In the genomic region with DNA sequence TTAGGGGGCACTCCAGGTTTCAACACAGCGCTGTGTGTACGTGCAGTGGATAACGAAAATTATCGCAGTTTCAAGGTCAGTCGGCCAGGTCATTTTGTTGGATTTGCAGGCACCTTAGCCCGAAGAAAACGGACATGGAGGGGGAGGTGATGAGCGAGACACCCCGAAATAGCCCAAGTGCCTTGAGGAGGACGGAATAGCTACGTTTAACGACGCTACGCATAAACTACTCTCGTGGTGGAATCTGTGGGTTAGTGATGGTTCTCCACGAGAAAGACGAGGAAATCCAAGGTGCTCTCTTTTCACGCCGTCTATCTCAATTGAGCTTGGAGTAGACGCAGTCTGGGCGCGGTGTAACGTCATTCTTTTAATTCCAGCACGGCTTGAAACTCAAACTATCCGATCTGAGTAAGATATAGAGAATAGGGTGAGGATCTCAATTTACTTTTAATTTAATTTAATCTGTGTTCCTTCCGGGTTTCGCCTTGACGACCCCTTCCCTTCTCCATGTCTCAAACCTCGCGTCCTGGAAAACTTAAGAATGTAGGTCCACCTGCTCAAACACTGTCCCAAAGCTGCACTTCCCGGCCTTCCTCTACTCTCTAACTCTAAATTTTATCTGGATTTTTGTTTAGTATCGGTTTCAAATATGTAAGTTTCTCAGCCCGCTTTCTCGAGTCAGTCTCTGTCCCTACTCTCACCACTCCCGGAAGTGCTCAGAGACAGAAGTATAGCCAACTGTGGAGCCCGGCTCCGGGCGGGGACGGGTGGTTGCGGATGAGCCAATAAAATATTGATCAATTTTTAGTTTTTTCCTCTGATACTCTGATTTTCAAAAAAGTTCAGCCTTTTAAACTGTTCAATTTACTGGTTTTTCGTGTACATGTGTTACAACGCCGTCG, we compare ENCODE assay signal across 8 mouse cellular contexts. TPM values are rescaled to one million over a fixed set of nuclear protein-coding genes. Genes with fewer than 3 reads are reported as not detected.
DNase-seq lines count a peak whose midpoint lies in the region; ATAC-seq and TF ChIP-seq lines count a peak whose summit lies in the region.

No protein-coding gene starts in this region.

- ATAC-seq in heart, embryonic 12.5 days (ENCODE audit: insufficient number of reproducible peaks, low FRiP score), result peak; percentile 51; the same call in 1 of the 2 replicates
- peak; percentile 61; the same call in 1 of the 2 replicates for ATAC-seq in heart, postnatal 0 days (ENCODE audit: insufficient read depth, low read depth)
- ATAC-seq in liver, embryonic 14.5 days (ENCODE audit: insufficient read depth), result peak; percentile 68

- H3K27me3 ChIP-seq in heart, embryonic 12.5 days (replicated peaks), result peaks cover 4% of the 10 kb centered on the region; the same call in 1 of the 2 replicates
- peaks cover 11% of the 10 kb centered on the region for H3K27me3 ChIP-seq in heart, postnatal 0 days (ENCODE audit: control insufficient read depth, insufficient read depth, low read length)
- no peaks in the 10 kb centered on the region; the same call in 1 of the 2 replicates for H3K27me3 ChIP-seq in liver, embryonic 14.5 days (ENCODE audit: control insufficient read depth, insufficient read depth, low read length)
- H3K27me3 ChIP-seq in splenic B cell, adult 2 months (ENCODE audit: control insufficient read depth, insufficient read depth, low read length, poor library complexity, severe bottlenecking), result no peaks in the 10 kb centered on the region

- WGBS in heart, embryonic 12.5 days, result under 1% methylated on average over 44 of the region's 44 CpGs
- under 1% methylated on average over 44 of the region's 44 CpGs for WGBS in heart, postnatal 0 days
- WGBS in liver, embryonic 14.5 days (ENCODE audit: insufficient replicate concordance), result under 1% methylated on average over 44 of the region's 44 CpGs

- no peaks in the 10 kb centered on the region for H3K4me1 ChIP-seq in heart, embryonic 12.5 days (replicated peaks)
- H3K4me1 ChIP-seq in brown adipose tissue, adult 24 weeks (ENCODE audit: control insufficient read depth, insufficient read depth, insufficient read length, low read length), result no peaks in the 10 kb centered on the region
- H3K4me1 ChIP-seq in heart, postnatal 0 days (ENCODE audit: control insufficient read depth, insufficient read depth), result 0 out of 2 replicates have a peak, but pooled peaks cover 2% of the 10 kb centered on the region
- peaks cover 2 to 16% of the 10 kb centered on the region in 2 experiments for H3K4me1 ChIP-seq in liver, embryonic 14.5 days (replicated peaks; ENCODE audit: control insufficient read depth in 2 of 2, insufficient read depth in 2 of 2, low read length in 1 of 2)

- no peaks in the 10 kb centered on the region for H3K36me3 ChIP-seq in heart, embryonic 12.5 days
- H3K36me3 ChIP-seq in heart, postnatal 0 days (replicated peaks; ENCODE audit: control insufficient read depth, insufficient read depth, low read length), result no peaks in the 10 kb centered on the region
- H3K36me3 ChIP-seq in liver, embryonic 14.5 days (replicated peaks; ENCODE audit: control insufficient read depth, insufficient read depth, low read depth), result no peaks in the 10 kb centered on the region
- H3K36me3 ChIP-seq in splenic B cell, adult 2 months (ENCODE audit: control insufficient read depth, insufficient read depth, low read length, poor library complexity, severe bottlenecking), result no peaks in the 10 kb centered on the region

- no peak for TF ChIP-seq CTCF in heart, postnatal 0 days (IDR thresholded peaks at IDR 0.05; ENCODE audit: low read depth)
- no peak for TF ChIP-seq CTCF in liver, embryonic 14.5 days (IDR thresholded peaks at IDR 0.05; ENCODE audit: low read depth)

- H3K9me3 ChIP-seq in heart, embryonic 12.5 days (replicated peaks), result no peaks in the 10 kb centered on the region
- H3K9me3 ChIP-seq in heart, postnatal 0 days (replicated peaks; ENCODE audit: control insufficient read depth, low read length), result no peaks in the 10 kb centered on the region
- no peaks in the 10 kb centered on the region for H3K9me3 ChIP-seq in liver, embryonic 14.5 days (ENCODE audit: control insufficient read depth, low read length)

- intact Hi-C loops in heart, postnatal 10 days (cut with DNase I), result loop anchor here (5.0 to 10.0 kb wide), 3 partner anchors 165 to 1417 kb away; no protein-coding TSS in a partner anchor

- no peak for TF ChIP-seq EP300 in heart, postnatal 0 days (IDR thresholded peaks at IDR 0.05; ENCODE audit: low read depth)
- TF ChIP-seq EP300 in liver, embryonic 14.5 days (IDR thresholded peaks at IDR 0.05; ENCODE audit: low read depth), result no peak

- H3K9ac ChIP-seq in heart, embryonic 12.5 days, result peak overlapping the region; percentile 60
- peak overlapping the region; percentile 52 for H3K9ac ChIP-seq in heart, postnatal 0 days (replicated peaks; ENCODE audit: low read depth, low read length)
- peak overlapping the region; percentile 87 for H3K9ac ChIP-seq in liver, embryonic 14.5 days (replicated peaks)

- no peak overlapping the region for H3K27ac ChIP-seq in heart, embryonic 12.5 days (ENCODE audit: poor library complexity, severe bottlenecking)
- H3K27ac ChIP-seq in brown adipose tissue, adult 24 weeks (replicated peaks; ENCODE audit: low read depth, low read length), result no peak overlapping the region
- no peak overlapping the region for H3K27ac ChIP-seq in heart, postnatal 0 days (ENCODE audit: low read depth)
- peak overlapping the region; percentile 78 for H3K27ac ChIP-seq in liver, embryonic 14.5 days

- peak overlapping the region; percentile 61 for H3K4me3 ChIP-seq in heart, embryonic 12.5 days
- peak overlapping the region; percentile 53 for H3K4me3 ChIP-seq in brown adipose tissue, adult 24 weeks (ENCODE audit: insufficient read depth, low read depth, low read length)
- peak overlapping the region; percentile 62 for H3K4me3 ChIP-seq in heart, postnatal 0 days (ENCODE audit: low read depth, low read length)
- peak overlapping the region; percentile 57 to 92 for H3K4me3 ChIP-seq in liver, embryonic 14.5 days (ENCODE audit: insufficient read depth in 1 of 2, low read depth in 2 of 2, low read length in 2 of 2)

- H3K4me2 ChIP-seq in heart, embryonic 12.5 days, result peak overlapping the region; percentile 79
- H3K4me2 ChIP-seq in heart, postnatal 0 days (ENCODE audit: low read depth, low read length), result peak overlapping the region; percentile 93
- peak overlapping the region; percentile 94 for H3K4me2 ChIP-seq in liver, embryonic 14.5 days (ENCODE audit: low read depth)

- DNase-seq in heart, postnatal 10 days, result no peak
- DNase-seq in heart, postnatal 0 days (ENCODE audit: low spot score), result no peak
- no peak for DNase-seq in liver, embryonic 14.5 days (ENCODE audit: low read depth in 3 of 3, low spot score in 3 of 3)
- DNase-seq in splenic B cell, adult 2 months (ENCODE audit: low read depth, low spot score), result peak; percentile 64
- no peak for DNase-seq in urinary bladder, postnatal 4 days (ENCODE audit: low spot score in 2 of 2)
- no peak for DNase-seq in frontal cortex, postnatal 10 days (ENCODE audit: low spot score in 2 of 2)

RNA-seq across cellular contexts. Expression of gene Prss16, which starts 10.6 kb away (rescaled TPM):
- 0.17 and 0.28 TPM in 2 replicates for polyA plus RNA-seq in heart, embryonic 12.5 days (2016; fragmentation: Nextera tagmentation; extraction: Ambion mirVana)
- not detected for total RNA-seq in heart, postnatal 10 days (2021)
- polyA plus RNA-seq in brown adipose tissue, adult 24 weeks (2012; ENCODE audit: insufficient read depth, insufficient read length, missing spikeins), result not detected in 2 replicates
- total RNA-seq in heart, postnatal 0 days (2014; rRNA removed; ENCODE audit: low replicate concordance), result 14.0 TPM in 1 of 2 replicates, not detected in the other
- polyA plus RNA-seq in heart, postnatal 0 days (2015; fragmentation: Nextera tagmentation; extraction: Ambion mirVana), result 0.05 and 0.14 TPM in 2 replicates
- polyA plus RNA-seq in liver, embryonic 14.5 days (2012; rRNA removed), result 0.23 and 0.34 TPM in 2 replicates
- polyA plus RNA-seq in liver, embryonic 14.5 days (2014; fragmentation: Nextera tagmentation; extraction: Ambion mirVana), result 0.33 and 0.39 TPM in 2 replicates

RNA-seq across cellular contexts. Expression of gene Hist1h2ah, which starts 15.2 kb away (rescaled TPM):
- polyA plus RNA-seq in heart, embryonic 12.5 days (2016; fragmentation: Nextera tagmentation; extraction: Ambion mirVana), result 3.7 and 5.0 TPM in 2 replicates
- 100 to 1,000 TPM; 181 to 187 TPM for total RNA-seq in heart, postnatal 10 days (2021)
- not detected in 2 replicates for polyA plus RNA-seq in brown adipose tissue, adult 24 weeks (2012; ENCODE audit: insufficient read depth, insufficient read length, missing spikeins)
- 48.9 and 128 TPM in 2 replicates for total RNA-seq in heart, postnatal 0 days (2014; rRNA removed; ENCODE audit: low replicate concordance)
- polyA plus RNA-seq in heart, postnatal 0 days (2015; fragmentation: Nextera tagmentation; extraction: Ambion mirVana), result 1.9 TPM in 1 of 2 replicates, not detected in the other
- 8.7 and 17.9 TPM in 2 replicates for polyA plus RNA-seq in liver, embryonic 14.5 days (2012; rRNA removed)
- 12.0 TPM in 2 replicates for polyA plus RNA-seq in liver, embryonic 14.5 days (2014; fragmentation: Nextera tagmentation; extraction: Ambion mirVana)

RNA-seq across cellular contexts. Expression of gene Hist1h2bk, which starts 15.5 kb away (rescaled TPM):
- 2.3 and 3.6 TPM in 2 replicates for polyA plus RNA-seq in heart, embryonic 12.5 days (2016; fragmentation: Nextera tagmentation; extraction: Ambion mirVana)
- total RNA-seq in heart, postnatal 10 days (2021), result 100 to 1,000 TPM; 213 to 221 TPM
- polyA plus RNA-seq in brown adipose tissue, adult 24 weeks (2012; ENCODE audit: insufficient read depth, insufficient read length, missing spikeins), result not detected in 2 replicates
- total RNA-seq in heart, postnatal 0 days (2014; rRNA removed; ENCODE audit: low replicate concordance), result 563 and 573 TPM in 2 replicates
- 0.34 TPM in 1 of 2 replicates, not detected in the other for polyA plus RNA-seq in heart, postnatal 0 days (2015; fragmentation: Nextera tagmentation; extraction: Ambion mirVana)
- polyA plus RNA-seq in liver, embryonic 14.5 days (2012; rRNA removed), result 17.7 and 25.1 TPM in 2 replicates
- polyA plus RNA-seq in liver, embryonic 14.5 days (2014; fragmentation: Nextera tagmentation; extraction: Ambion mirVana), result 1.0 and 3.1 TPM in 2 replicates

RNA-seq across cellular contexts. Expression of gene Hist1h4i, which starts 21.0 kb away (rescaled TPM):
- 10.4 and 12.2 TPM in 2 replicates for polyA plus RNA-seq in heart, embryonic 12.5 days (2016; fragmentation: Nextera tagmentation; extraction: Ambion mirVana)
- 10 to 100 TPM; 70.8 to 71.4 TPM for total RNA-seq in heart, postnatal 10 days (2021)
- 1.9 and 6.6 TPM in 2 replicates for polyA plus RNA-seq in brown adipose tissue, adult 24 weeks (2012; ENCODE audit: insufficient read depth, insufficient read length, missing spikeins)
- 29.3 and 34.1 TPM in 2 replicates for total RNA-seq in heart, postnatal 0 days (2014; rRNA removed; ENCODE audit: low replicate concordance)
- polyA plus RNA-seq in heart, postnatal 0 days (2015; fragmentation: Nextera tagmentation; extraction: Ambion mirVana), result 4.0 and 4.2 TPM in 2 replicates
- 66.4 and 87.2 TPM in 2 replicates for polyA plus RNA-seq in liver, embryonic 14.5 days (2012; rRNA removed)
- 36.5 and 47.8 TPM in 2 replicates for polyA plus RNA-seq in liver, embryonic 14.5 days (2014; fragmentation: Nextera tagmentation; extraction: Ambion mirVana)

RNA-seq across cellular contexts. Expression of gene Hist1h2ag, which starts 22.6 kb away (rescaled TPM):
- polyA plus RNA-seq in heart, embryonic 12.5 days (2016; fragmentation: Nextera tagmentation; extraction: Ambion mirVana), result 11.6 and 14.5 TPM in 2 replicates
- 100 to 1,000 TPM; 142 to 176 TPM for total RNA-seq in heart, postnatal 10 days (2021)
- not detected in 2 replicates for polyA plus RNA-seq in brown adipose tissue, adult 24 weeks (2012; ENCODE audit: insufficient read depth, insufficient read length, missing spikeins)
- 658 and 1,026 TPM in 2 replicates for total RNA-seq in heart, postnatal 0 days (2014; rRNA removed; ENCODE audit: low replicate concordance)
- 7.6 and 7.9 TPM in 2 replicates for polyA plus RNA-seq in heart, postnatal 0 days (2015; fragmentation: Nextera tagmentation; extraction: Ambion mirVana)
- 35.2 and 55.3 TPM in 2 replicates for polyA plus RNA-seq in liver, embryonic 14.5 days (2012; rRNA removed)
- polyA plus RNA-seq in liver, embryonic 14.5 days (2014; fragmentation: Nextera tagmentation; extraction: Ambion mirVana), result 15.5 and 18.0 TPM in 2 replicates
